Mouse (Mus musculus) CD4-positive, CD25-positive, alpha-beta regulatory T cell, adult 2 months (primary cell): Measurements from ENCODE around the gene Pqbp1.

Source experiments
- DNase-seq: peaks from one replicate; pipeline ENCODE4 v3.0.0-alpha.2; 2012; ENCODE audit warnings: low read depth, low spot score

The Pqbp1 gene

GRCm38 (mm10) chrX:7878495-7878894 is 20.6 kb downstream of the Pqbp1 start:
- DNase-seq, result peak; percentile 51

- peak; percentile 93 for DNase-seq
Measured at GRCm38 (mm10) chrX:7878007-7878419, 21.1 kb downstream of the Pqbp1 start, which contains the start of gene Pim2. TSS of gene Pim2 (plus strand) at chrX:7878262.

GRCm38 (mm10) chrX:7869826-7870225 is 29.2 kb downstream of the Pqbp1 start:
- no peak for DNase-seq

- DNase-seq, result no peak
Measured at GRCm38 (mm10) chrX:7868506-7868905, 30.6 kb downstream of the Pqbp1 start.

- no peak for DNase-seq
Measured at GRCm38 (mm10) chrX:7867141-7867540, 31.9 kb downstream of the Pqbp1 start.

GRCm38 (mm10) chrX:7865786-7866185 is 33.3 kb downstream of the Pqbp1 start:
- DNase-seq, result peak; percentile 40

GRCm38 (mm10) chrX:7865343-7865742 is 33.7 kb downstream of the Pqbp1 start:
- DNase-seq, result peak; percentile 66

GRCm38 (mm10) chrX:7864551-7864950 is 34.5 kb downstream of the Pqbp1 start:
- no peak for DNase-seq

GRCm38 (mm10) chrX:7863181-7863580 is 35.9 kb downstream of the Pqbp1 start:
- no peak for DNase-seq

GRCm38 (mm10) chrX:7859191-7859753 is 39.8 kb downstream of the Pqbp1 start:
- DNase-seq, result no peak

- DNase-seq, result peak; percentile 78
Measured at GRCm38 (mm10) chrX:7854578-7854977, 44.5 kb downstream of the Pqbp1 start.

- no peak for DNase-seq
Measured at GRCm38 (mm10) chrX:7847845-7848244, 51.2 kb downstream of the Pqbp1 start.
